Mouse (Mus musculus) limb, embryonic 15.5 days (tissue): ENCODE measurements at regions not wholly inside any gene's neighbourhood (a gene's known extent, or its start where the extent isn't known, plus 50 kb on each side); places are given as distances from the start of the nearest gene placed in this dataset.

ENCODE experiments used
- ATAC-seq: fragments of 200-750 bp; cut with Nextera tagmentation; 2 replicates; pipeline ENCODE4 v1.8.0; 2017; ENCODE audit warnings: low read depth, moderate TSS enrichment; ENCODE audit not compliant: insufficient number of reproducible peaks, low FRiP score, low TSS enrichment
- H3K27ac ChIP-seq: fragments of 300-500 bp; sonication (generic); 2 replicates; pipeline ENCODE4 v1.5.1; 2015; ENCODE audit warnings: moderate library complexity, mild to moderate bottlenecking, inconsistent platforms
- H3K27me3 ChIP-seq: fragments of 300-500 bp; sonication (generic); 2 replicates; pipeline ENCODE4 v1.6.1; 2015; ENCODE audit warnings: inconsistent platforms
- H3K36me3 ChIP-seq: fragments of 300-500 bp; sonication (generic); 2 replicates; pipeline ENCODE4 v1.6.1; 2015; ENCODE audit warnings: inconsistent platforms
- H3K4me1 ChIP-seq: fragments of 300-500 bp; sonication (generic); 2 replicates; pipeline ENCODE4 v1.6.1; 2015; ENCODE audit warnings: inconsistent platforms
- H3K4me2 ChIP-seq: fragments of 300-500 bp; sonication (generic); 2 replicates; pipeline ENCODE4 v1.6.1; 2015; ENCODE audit warnings: mild to moderate bottlenecking, inconsistent platforms
- H3K4me3 ChIP-seq: fragments of 300-500 bp; sonication (generic); 2 replicates; pipeline ENCODE4 v1.5.1; 2015; ENCODE audit warnings: mild to moderate bottlenecking, inconsistent platforms
- H3K9ac ChIP-seq: fragments of 300-500 bp; sonication (generic); 2 replicates; pipeline ENCODE4 v1.6.1; 2015; ENCODE audit warnings: inconsistent platforms
- H3K9me3 ChIP-seq: fragments of 300-500 bp; sonication (generic); 2 replicates; pipeline ENCODE4 v1.6.1; 2016; ENCODE audit warnings: inconsistent platforms
- WGBS: fragments of 180-500 bp; shearing (Covaris S2); methylation state at CpG from one replicate; pipeline ENCODE4 v1.1.7; 2015; 5-methylcytosine and 5-hydroxymethylcytosine counted together

DNA sequence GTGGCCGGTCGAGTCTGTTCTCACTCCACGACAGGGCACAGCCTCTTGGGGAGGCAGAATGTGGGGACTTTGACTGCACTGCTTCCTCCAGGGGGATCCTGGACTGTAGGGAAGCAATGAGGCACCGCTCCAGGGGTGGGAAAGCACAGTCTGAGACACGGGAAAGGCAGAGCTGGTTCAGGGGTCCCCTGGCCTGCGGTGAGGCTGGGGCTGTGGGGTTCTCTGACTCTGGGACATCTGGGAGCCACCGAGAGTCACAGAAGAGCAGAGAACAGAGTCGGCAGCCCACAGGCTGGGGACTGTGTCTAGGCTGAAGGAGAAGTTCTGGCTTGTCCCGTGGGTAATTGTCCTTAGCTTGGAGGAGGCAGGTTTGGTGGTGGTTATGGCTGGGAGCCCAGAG lies 131.9 kb upstream of the Car8 start:
- ATAC-seq, result no peak
- Histone ChIP-seq H3K9ac (no peak overlapping the region), H3K4me1 (0 out of 2 replicates have a peak, but pooled peaks cover 2% of the 10 kb centered on the region), H3K4me3 (no peak overlapping the region), H3K9me3 (no peaks in the 10 kb centered on the region), H3K27me3 (peaks cover 3% of the 10 kb centered on the region; the same call in 1 of the 2 replicates), H3K4me2 (no peak overlapping the region), H3K36me3 (no peaks in the 10 kb centered on the region), H3K27ac (no peak overlapping the region)
- 56% methylated on average over 9 of the region's 9 CpGs for WGBS

DNA sequence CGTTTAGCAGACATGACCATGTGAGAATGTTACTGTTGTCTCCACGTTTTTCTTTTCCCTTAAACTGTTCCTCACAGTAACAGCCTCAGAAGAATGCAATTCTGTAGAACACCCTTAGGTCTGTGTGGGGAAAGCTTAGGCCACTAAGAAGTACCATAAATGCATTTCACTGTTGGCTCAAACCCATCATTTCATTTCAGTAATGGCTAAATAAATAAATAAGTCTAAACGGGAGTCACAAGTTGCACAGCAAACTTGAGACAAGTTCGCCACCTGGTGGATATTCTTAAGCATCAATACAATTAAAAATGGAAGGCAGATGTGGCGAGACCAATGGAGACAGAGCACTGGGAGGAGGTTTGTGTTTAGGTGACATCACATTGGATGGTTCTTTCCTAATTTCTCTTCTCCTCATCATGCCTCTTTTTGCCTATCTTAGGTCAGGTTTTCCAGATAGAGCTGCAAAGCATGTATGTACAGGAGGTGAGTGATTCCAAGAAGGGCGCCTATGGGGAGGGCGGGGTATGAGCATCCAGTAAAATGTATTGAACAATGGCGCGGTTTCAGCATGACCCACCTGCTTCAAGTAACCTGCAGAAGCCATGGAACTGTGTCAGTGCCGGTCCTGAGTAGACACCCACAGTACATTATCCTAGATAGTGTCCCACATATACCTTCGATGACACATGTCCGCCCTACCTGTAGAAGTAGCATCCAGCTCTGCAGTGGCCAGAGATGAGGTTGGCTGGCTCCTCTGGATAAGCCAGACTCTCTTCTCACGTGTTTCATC lies 128.8 kb upstream of the Car8 start:
- Histone ChIP-seq H3K4me3 (no peak overlapping the region), H3K9ac (no peak overlapping the region), H3K4me2 (no peak overlapping the region), H3K36me3 (no peaks in the 10 kb centered on the region), H3K27ac (no peak overlapping the region), H3K27me3 (peaks cover 3% of the 10 kb centered on the region; the same call in 1 of the 2 replicates), H3K9me3 (no peaks in the 10 kb centered on the region), H3K4me1 (0 out of 2 replicates have a peak, but pooled peaks cover 2% of the 10 kb centered on the region)
- no peak for ATAC-seq
- WGBS, result 55% methylated on average over 13 of the region's 13 CpGs

DNA sequence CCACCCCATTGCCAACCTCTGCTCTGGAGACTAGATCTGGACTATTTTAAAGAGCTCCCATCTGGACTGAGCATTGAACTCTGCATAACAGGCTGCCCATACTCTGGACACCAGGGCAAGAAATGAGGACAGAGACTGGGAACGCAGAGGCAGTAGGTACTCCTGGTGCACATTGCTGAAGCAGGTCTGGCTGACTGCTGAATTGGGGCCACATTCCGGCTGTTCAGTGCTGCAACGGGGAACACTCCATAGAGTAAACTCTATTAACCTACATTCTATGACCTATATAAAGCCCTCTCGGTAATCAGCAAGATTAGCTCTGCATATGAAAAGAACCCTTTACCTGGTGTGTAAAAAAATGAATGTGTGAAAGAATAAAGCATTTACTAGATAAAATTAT lies 128.1 kb upstream of the Car8 start:
- WGBS, result 53% methylated on average over 4 of the region's 4 CpGs
- no peaks in the 10 kb centered on the region for H3K9me3 ChIP-seq
- H3K9ac ChIP-seq, result no peak overlapping the region
- no peak overlapping the region for H3K4me3 ChIP-seq
- no peaks in the 10 kb centered on the region for H3K36me3 ChIP-seq
- 0 out of 2 replicates have a peak, but pooled peaks cover 2% of the 10 kb centered on the region for H3K4me1 ChIP-seq
- H3K27ac ChIP-seq, result no peak overlapping the region
- no peak overlapping the region for H3K4me2 ChIP-seq
- no peak for ATAC-seq
- H3K27me3 ChIP-seq, result peaks cover 3% of the 10 kb centered on the region; the same call in 1 of the 2 replicates

DNA sequence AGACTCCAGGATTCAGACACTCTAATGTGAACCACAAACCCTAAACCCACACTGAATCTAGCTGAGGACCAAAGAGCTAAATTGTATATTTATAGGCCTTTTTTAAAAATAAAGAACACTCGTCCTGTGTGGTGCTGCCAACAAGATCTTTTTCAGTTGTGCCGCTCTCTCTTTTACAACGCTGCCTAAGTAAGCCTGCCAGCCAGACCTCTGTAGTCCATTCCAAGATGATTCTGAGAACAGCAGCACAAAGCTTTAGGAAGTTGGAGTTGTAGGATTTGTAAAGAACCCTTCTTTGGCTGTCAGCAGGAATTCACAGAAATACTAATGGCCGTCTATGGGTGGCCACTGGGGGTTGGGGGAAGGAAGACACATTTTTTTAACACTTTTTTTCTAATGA lies 123.6 kb upstream of the Car8 start:
- no peaks in the 10 kb centered on the region for H3K27me3 ChIP-seq
- H3K27ac ChIP-seq, result peak overlapping the region; percentile 33; the same call in 1 of the 2 replicates
- H3K9me3 ChIP-seq, result no peaks in the 10 kb centered on the region
- WGBS, result 26% methylated on average over 4 of the region's 4 CpGs
- H3K4me3 ChIP-seq, result no peak overlapping the region
- H3K36me3 ChIP-seq, result no peaks in the 10 kb centered on the region
- ATAC-seq, result no peak
- H3K4me2 ChIP-seq, result no peak overlapping the region
- no peak overlapping the region for H3K9ac ChIP-seq
- 0 out of 2 replicates have a peak, but pooled peaks cover 1% of the 10 kb centered on the region for H3K4me1 ChIP-seq

DNA sequence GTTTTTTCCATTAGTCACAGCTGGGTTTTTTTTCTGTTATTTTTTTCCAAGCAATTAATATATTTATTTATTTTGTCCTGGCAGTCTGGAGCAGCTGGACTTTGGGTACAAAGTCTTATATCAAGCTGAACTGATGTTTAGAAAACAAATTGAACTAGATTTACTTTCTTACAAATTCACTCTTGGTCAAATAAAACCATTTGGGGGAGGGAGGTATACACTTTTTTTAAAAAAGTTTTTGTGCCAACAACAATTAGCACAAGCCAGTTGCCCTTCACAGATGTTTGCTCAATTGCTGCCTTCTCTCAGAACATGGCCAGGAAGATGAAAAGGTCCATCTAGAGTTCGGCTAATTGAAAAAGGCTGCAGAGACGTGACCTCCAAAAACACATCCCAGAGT lies 123.1 kb upstream of the Car8 start:
- H3K4me2 ChIP-seq, result no peak overlapping the region
- H3K36me3 ChIP-seq, result no peaks in the 10 kb centered on the region
- no peak overlapping the region for H3K9ac ChIP-seq
- H3K27me3 ChIP-seq, result no peaks in the 10 kb centered on the region
- no peak overlapping the region for H3K4me3 ChIP-seq
- 25% methylated on average over 2 of the region's 2 CpGs for WGBS
- peak overlapping the region; percentile 33; the same call in 1 of the 2 replicates for H3K27ac ChIP-seq
- no peak for ATAC-seq
- H3K9me3 ChIP-seq, result no peaks in the 10 kb centered on the region
- H3K4me1 ChIP-seq, result no peaks in the 10 kb centered on the region

DNA sequence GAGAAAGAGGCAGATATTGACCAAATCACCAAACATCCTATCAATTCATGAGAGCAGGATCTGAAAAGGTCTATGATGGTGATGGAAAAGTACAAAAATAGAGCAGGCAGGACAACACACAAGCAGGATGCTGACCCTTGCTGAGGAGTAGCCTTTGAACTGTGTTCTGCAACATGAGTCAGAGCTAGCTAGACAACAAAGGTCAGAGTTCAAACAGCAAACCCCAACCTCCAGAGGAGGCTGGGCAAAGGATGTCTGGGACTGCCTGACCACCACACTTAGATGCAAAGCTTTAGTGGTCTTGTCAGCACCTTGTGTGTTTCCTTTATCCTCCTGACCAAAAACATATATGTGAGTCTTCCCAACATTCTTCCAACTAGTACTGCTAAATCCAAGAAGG lies 122.5 kb upstream of the Car8 start:
- H3K27me3 ChIP-seq, result no peaks in the 10 kb centered on the region
- H3K4me1 ChIP-seq, result no peaks in the 10 kb centered on the region
- no peak overlapping the region for H3K9ac ChIP-seq
- H3K4me3 ChIP-seq, result no peak overlapping the region
- no peaks in the 10 kb centered on the region for H3K9me3 ChIP-seq
- no peak for ATAC-seq
- no peak overlapping the region for H3K4me2 ChIP-seq
- H3K36me3 ChIP-seq, result no peaks in the 10 kb centered on the region
- H3K27ac ChIP-seq, result no peak overlapping the region

DNA sequence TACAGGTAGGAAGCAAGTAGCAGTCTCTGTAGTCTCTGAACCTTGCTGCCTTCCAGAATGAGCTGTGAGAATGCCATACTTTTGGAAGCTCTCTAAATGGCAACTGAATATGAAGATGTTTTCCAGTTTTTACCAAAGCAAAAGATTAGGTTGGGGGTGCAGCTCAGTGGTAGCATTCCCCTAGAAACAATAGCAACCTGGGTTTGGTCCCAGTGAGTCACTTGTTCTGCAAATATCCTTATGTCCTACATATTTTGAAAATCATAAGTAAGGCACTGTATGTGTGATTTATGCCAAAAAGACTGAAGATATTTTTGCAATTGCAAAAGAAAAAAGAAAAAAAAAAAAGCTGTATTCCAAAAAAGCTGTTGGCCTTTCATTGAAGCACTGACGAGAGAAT lies 118.6 kb upstream of the Car8 start:
- no peak overlapping the region for H3K4me3 ChIP-seq
- H3K27me3 ChIP-seq, result no peaks in the 10 kb centered on the region
- no peak overlapping the region for H3K9ac ChIP-seq
- 73% methylated on average over 1 of the region's 1 CpGs for WGBS
- no peak overlapping the region for H3K27ac ChIP-seq
- no peaks in the 10 kb centered on the region for H3K36me3 ChIP-seq
- H3K4me1 ChIP-seq, result no peaks in the 10 kb centered on the region
- H3K9me3 ChIP-seq, result no peaks in the 10 kb centered on the region
- ATAC-seq, result no peak
- no peak overlapping the region for H3K4me2 ChIP-seq

DNA sequence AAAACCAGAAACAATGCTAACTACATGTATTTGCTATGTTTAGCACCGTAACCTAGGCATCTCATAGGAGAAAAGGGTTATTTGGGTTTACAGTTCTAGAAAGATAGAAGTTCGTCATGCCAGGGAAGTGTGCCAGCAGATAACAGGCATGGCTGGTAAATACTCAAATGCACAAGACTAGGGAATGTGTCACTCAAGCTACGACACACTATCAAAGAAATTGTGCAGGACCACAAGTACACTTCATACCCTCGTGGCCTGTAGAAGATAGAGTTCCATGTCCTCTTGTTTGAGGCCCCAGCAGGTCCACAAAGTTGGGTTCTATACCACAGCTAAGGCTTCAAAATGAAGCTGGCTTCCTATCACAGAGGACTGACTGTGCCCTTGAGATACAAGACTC lies 103.1 kb upstream of the Car8 start:
- Histone ChIP-seq H3K4me3 (no peak overlapping the region), H3K36me3 (no peaks in the 10 kb centered on the region), H3K27ac (no peak overlapping the region), H3K9ac (no peak overlapping the region), H3K4me1 (no peaks in the 10 kb centered on the region), H3K9me3 (no peaks in the 10 kb centered on the region), H3K27me3 (no peaks in the 10 kb centered on the region), H3K4me2 (no peak overlapping the region)
- ATAC-seq, result no peak
- 87% methylated on average over 4 of the region's 4 CpGs for WGBS

DNA sequence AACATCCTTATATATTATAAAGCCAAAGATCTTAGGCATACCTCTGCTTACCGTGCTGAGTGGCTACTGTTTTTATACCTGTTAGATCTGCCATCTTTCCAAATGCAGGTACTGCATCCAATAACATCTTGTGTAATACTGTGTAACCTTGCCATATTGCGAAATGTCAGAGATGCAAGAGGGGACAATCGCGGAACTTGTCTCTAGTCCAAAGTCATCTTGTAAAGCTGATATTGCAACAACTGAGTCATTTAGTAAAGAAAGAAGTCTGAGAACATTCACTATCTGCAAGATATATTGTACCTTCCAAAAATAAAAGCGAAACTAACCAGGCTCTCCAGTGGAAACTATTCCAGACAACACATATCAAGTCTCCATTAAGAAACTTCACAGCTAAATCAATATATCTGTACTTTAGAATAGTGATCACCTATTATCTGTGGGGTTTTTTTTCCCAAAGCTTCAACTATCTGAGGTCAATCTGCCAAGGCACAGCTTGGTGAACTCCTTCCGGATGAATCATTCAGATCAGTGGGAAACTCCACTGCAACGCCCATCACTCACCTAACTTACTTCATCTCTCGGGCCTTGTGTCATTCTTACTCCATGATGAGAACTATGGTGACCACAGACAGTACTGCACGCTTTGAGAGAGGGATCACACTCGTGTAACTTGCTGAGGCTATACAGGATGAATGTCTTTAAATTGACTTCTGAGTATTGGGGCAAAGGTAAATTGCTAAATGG lies 70.6 kb upstream of the Car8 start:
- 87% methylated on average over 10 of the region's 10 CpGs for WGBS
- no peaks in the 10 kb centered on the region for H3K27me3 ChIP-seq
- no peak for ATAC-seq
- H3K4me2 ChIP-seq, result no peak overlapping the region
- no peak overlapping the region for H3K27ac ChIP-seq
- no peak overlapping the region for H3K4me3 ChIP-seq
- H3K4me1 ChIP-seq, result no peaks in the 10 kb centered on the region
- no peak overlapping the region for H3K9ac ChIP-seq
- H3K36me3 ChIP-seq, result no peaks in the 10 kb centered on the region
- H3K9me3 ChIP-seq, result no peaks in the 10 kb centered on the region

DNA sequence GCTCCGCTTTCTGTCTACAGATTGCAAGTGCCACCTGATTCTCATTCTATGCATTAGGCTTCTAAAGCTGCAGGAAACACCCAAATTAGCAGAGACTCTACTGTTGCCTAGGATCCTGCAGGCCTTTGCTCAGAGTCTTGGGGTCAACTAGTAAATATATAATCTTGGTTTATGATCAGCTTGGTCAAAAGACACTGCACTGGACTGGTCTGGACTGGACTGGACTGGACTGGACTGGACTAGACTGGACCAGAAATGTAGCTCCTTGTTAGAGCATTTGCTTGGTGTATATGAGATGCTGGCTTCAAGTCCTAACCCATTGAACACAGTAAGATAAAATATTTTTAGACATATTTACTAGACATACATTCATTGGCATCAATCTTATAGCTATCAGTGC lies 53.7 kb upstream of the Car8 start:
- Histone ChIP-seq H3K9ac (no peak overlapping the region), H3K27me3 (no peaks in the 10 kb centered on the region), H3K4me3 (no peak overlapping the region), H3K36me3 (no peaks in the 10 kb centered on the region), H3K4me1 (no peaks in the 10 kb centered on the region), H3K27ac (no peak overlapping the region), H3K9me3 (no peaks in the 10 kb centered on the region), H3K4me2 (no peak overlapping the region)
- WGBS, result 88% methylated on average over 1 of the region's 1 CpGs
- no peak for ATAC-seq

DNA sequence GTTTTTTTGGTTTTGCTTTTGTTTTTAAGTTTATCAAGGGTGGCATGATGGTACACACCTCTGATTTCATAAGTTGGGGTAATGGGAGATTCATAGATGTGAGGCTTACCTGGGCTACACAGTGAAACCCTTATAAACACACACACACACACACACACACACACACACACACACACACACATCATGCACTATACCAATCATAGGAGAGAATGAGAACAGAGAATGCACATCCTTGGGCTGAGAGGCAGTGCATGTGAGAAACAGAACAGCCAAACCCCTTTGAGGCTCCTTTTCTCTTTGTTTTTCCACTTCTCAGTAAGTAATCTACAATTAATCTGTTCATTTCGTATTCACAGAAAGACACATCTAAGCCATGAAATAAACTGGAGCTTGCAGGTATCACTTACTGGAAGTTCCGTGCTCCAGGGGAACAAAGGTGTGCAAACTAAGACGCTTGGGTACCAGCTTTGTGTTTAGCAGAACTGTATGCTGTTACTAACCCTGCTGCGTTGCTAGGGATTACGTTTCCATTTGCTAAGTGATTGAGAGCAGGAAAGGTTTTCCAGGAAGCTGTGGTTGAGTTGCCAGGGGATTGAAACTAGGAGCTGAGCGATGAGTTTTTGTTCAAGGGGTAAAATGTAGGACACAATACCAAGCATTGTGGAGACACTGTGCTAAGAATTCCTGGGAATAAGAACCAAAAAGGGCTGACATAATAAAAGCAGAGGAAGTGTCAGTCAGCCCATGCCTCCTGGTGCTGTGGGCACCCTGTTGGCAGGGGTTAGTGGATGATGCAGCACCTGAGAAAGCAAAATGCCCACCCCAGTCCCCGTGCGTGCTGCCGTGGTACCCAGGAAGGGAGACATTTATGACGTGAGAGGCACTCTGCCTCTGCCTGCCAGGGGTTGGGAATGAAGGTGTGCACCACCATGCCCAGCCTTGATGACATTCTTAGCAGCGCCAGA lies 53.0 kb upstream of the Car8 start:
- Histone ChIP-seq H3K27ac (no peak overlapping the region), H3K27me3 (no peaks in the 10 kb centered on the region), H3K9me3 (no peaks in the 10 kb centered on the region), H3K36me3 (no peaks in the 10 kb centered on the region), H3K9ac (no peak overlapping the region), H3K4me2 (no peak overlapping the region), H3K4me1 (no peaks in the 10 kb centered on the region), H3K4me3 (no peak overlapping the region)
- 65% methylated on average over 11 of the region's 11 CpGs for WGBS
- no peak for ATAC-seq
